7 mouse cellular contexts compared by ENCODE assay signal in the genomic region with DNA sequence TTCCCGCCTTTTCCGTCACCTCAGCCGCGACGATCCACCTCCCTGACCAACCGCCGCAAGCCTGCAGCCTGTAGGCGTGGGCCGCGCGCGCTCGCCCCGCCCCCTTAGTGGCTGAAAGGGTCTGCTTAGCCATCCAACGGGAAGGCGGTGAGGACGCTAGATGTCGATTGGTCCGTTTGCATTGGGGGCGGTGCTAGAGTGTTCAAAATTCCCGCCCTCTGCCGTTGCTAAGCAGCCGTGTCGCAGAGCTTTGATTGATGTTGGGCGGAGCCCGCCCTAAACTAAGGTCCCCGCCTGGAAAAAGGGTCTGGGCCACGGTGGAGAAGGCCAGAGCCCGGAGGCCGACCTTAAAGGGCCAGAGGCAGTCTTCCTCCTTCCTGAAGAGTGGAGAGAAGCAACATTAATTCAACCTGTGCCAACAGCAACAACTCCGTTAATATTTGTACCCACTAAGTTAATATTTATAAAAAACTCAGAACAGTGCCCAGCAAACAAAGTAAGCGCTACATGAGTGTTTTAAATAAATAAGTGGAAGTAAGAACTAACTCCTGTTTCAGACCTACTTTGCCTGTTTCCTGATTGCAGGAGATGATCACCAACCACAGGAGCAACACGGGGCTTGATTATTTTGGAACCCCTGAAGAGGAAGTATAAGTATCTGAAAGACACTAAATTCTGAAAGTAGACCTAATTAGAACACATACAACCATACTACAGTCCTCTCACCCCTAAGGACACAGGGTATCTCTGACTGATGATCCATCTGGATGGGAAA. TPM values are rescaled to one million over a fixed set of nuclear protein-coding genes. Genes with fewer than 3 reads are reported as not detected.
DNase-seq lines count a peak whose midpoint lies in the region; ATAC-seq and TF ChIP-seq lines count a peak whose summit lies in the region.

TSS of gene Msh5 (minus strand) at position 65 of the 775 bp plus-strand sequence.

- peak; percentile 98 for DNase-seq in adrenal gland, postnatal 14 days
- peak; percentile 100 for DNase-seq in embryonic facial prominence, embryonic 11.5 days (ENCODE audit: low spot score)
- DNase-seq in heart, adult 11 months: peak; percentile 100
- DNase-seq in kidney, adult 18-20 months: peak; percentile 98
- DNase-seq in spleen, adult 2 months (ENCODE audit: low read depth in 1 of 2, low spot score in 2 of 2): peak; percentile 95 to 96

- no peaks in the 10 kb centered on the region; the same call in 1 of the 2 replicates for H3K4me1 ChIP-seq in embryonic facial prominence, embryonic 11.5 days (ENCODE audit: control insufficient read depth, insufficient read depth, low read length)
- peaks cover 44% of the 10 kb centered on the region for H3K4me1 ChIP-seq in limb, embryonic 12.5 days (replicated peaks)
- H3K4me1 ChIP-seq in midbrain, embryonic 15.5 days: peaks cover 26% of the 10 kb centered on the region
- H3K4me1 ChIP-seq in spleen, adult 2 months (ENCODE audit: control insufficient read depth, insufficient read depth, insufficient read length): peaks cover 19% of the 10 kb centered on the region

- H3K4me2 ChIP-seq in embryonic facial prominence, embryonic 11.5 days (ENCODE audit: low read depth, low read length): peak within 1 kb of the TSS; percentile 87
- peak within 1 kb of the TSS; percentile 94 for H3K4me2 ChIP-seq in limb, embryonic 12.5 days
- peak within 1 kb of the TSS; percentile 95 for H3K4me2 ChIP-seq in midbrain, embryonic 15.5 days

- H3K27me3 ChIP-seq in embryonic facial prominence, embryonic 11.5 days (ENCODE audit: control insufficient read depth, insufficient read depth, low read length): no peaks in the 10 kb centered on the region
- no peaks in the 10 kb centered on the region for H3K27me3 ChIP-seq in limb, embryonic 12.5 days
- H3K27me3 ChIP-seq in midbrain, embryonic 15.5 days (replicated peaks): no peaks in the 10 kb centered on the region
- no peaks in the 10 kb centered on the region for H3K27me3 ChIP-seq in spleen, adult 2 months (ENCODE audit: control insufficient read depth, insufficient read depth, low read length)

- TF ChIP-seq CTCF in spleen, adult 2 months (IDR thresholded peaks at IDR 0.05; ENCODE audit: extremely low read depth, insufficient read depth, insufficient read length, insufficient replicate concordance): no peak

- peak; percentile 97 for ATAC-seq in embryonic facial prominence, embryonic 11.5 days (replicated peaks; ENCODE audit: insufficient number of reproducible peaks, low FRiP score, low TSS enrichment, low read depth)
- ATAC-seq in limb, embryonic 12.5 days (ENCODE audit: insufficient number of reproducible peaks, insufficient read depth, low FRiP score, low TSS enrichment, low read depth): peak; percentile 97
- ATAC-seq in midbrain, embryonic 15.5 days (replicated peaks): peak; percentile 99

- 3% methylated on average over 31 of the region's 33 CpGs for WGBS in embryonic facial prominence, embryonic 11.5 days
- WGBS in limb, embryonic 12.5 days: 3% methylated on average over 33 of the region's 33 CpGs
- 3% methylated on average over 33 of the region's 33 CpGs for WGBS in midbrain, embryonic 15.5 days
- WGBS in spleen, adult 2 months: under 1% methylated on average over 33 of the region's 33 CpGs

- H3K36me3 ChIP-seq in embryonic facial prominence, embryonic 11.5 days (replicated peaks; ENCODE audit: control insufficient read depth, insufficient read depth, low read depth, low read length): no peaks in the 10 kb centered on the region
- H3K36me3 ChIP-seq in limb, embryonic 12.5 days: no peaks in the 10 kb centered on the region
- H3K36me3 ChIP-seq in midbrain, embryonic 15.5 days (replicated peaks): no peaks in the 10 kb centered on the region
- no peaks in the 10 kb centered on the region for H3K36me3 ChIP-seq in spleen, adult 2 months (ENCODE audit: control insufficient read depth, insufficient read depth, low read length)

- no peak for TF ChIP-seq POLR2A in spleen, adult 2 months (IDR thresholded peaks at IDR 0.05; ENCODE audit: low read depth, low read length)

- no peaks in the 10 kb centered on the region for H3K9me3 ChIP-seq in embryonic facial prominence, embryonic 11.5 days (replicated peaks; ENCODE audit: control insufficient read depth, low read length)
- no peaks in the 10 kb centered on the region for H3K9me3 ChIP-seq in limb, embryonic 12.5 days
- no peaks in the 10 kb centered on the region for H3K9me3 ChIP-seq in midbrain, embryonic 15.5 days

- H3K9ac ChIP-seq in embryonic facial prominence, embryonic 11.5 days (replicated peaks; ENCODE audit: low read length): peak within 1 kb of the TSS; percentile 80
- H3K9ac ChIP-seq in limb, embryonic 12.5 days (replicated peaks): peak within 1 kb of the TSS; percentile 84
- H3K9ac ChIP-seq in midbrain, embryonic 15.5 days: peak within 1 kb of the TSS; percentile 57

- H3K27ac ChIP-seq in embryonic facial prominence, embryonic 11.5 days (replicated peaks; ENCODE audit: low read depth, low read length): peak within 1 kb of the TSS; percentile 48; the same call in 1 of the 2 replicates
- peak within 1 kb of the TSS; percentile 89 for H3K27ac ChIP-seq in limb, embryonic 12.5 days
- peak within 1 kb of the TSS; percentile 53 for H3K27ac ChIP-seq in midbrain, embryonic 15.5 days
- peak within 1 kb of the TSS; percentile 84 for H3K27ac ChIP-seq in spleen, adult 2 months (ENCODE audit: insufficient read depth, low read length)

- H3K4me3 ChIP-seq in embryonic facial prominence, embryonic 11.5 days (ENCODE audit: low read depth, low read length): peak within 1 kb of the TSS; percentile 41
- peak within 1 kb of the TSS; percentile 62 for H3K4me3 ChIP-seq in limb, embryonic 12.5 days (replicated peaks)
- peak within 1 kb of the TSS; percentile 64 for H3K4me3 ChIP-seq in midbrain, embryonic 15.5 days
- H3K4me3 ChIP-seq in spleen, adult 2 months (ENCODE audit: extremely low read depth, insufficient read depth, insufficient read length): peak within 1 kb of the TSS; percentile 65

RNA-seq across cellular contexts. Expression of gene Msh5, which starts in this region (rescaled TPM):
- total RNA-seq in adrenal gland, postnatal 14 days (2021): 1.8 and 3.6 TPM in 2 replicates
- polyA plus RNA-seq in embryonic facial prominence, embryonic 11.5 days (2014; fragmentation: Nextera tagmentation; extraction: Ambion mirVana): 3.0 and 3.2 TPM in 2 replicates
- 2.9 and 3.4 TPM in 2 replicates for polyA plus RNA-seq in limb, embryonic 12.5 days (2016; fragmentation: Nextera tagmentation; extraction: Ambion mirVana)
- 1.6 and 3.3 TPM in 2 replicates for polyA plus RNA-seq in midbrain, embryonic 15.5 days (2015; fragmentation: Nextera tagmentation; extraction: Ambion mirVana)
- polyA plus RNA-seq in spleen, adult 2 months (2012; rRNA removed): 8.6 and 9.5 TPM in 2 replicates

Comparison
In these comparisons a context has a peak if more than half of its experiments do, and no peak if none do; other contexts are left out.
1. Peak in every context shown above with its lines: DNase-seq, ATAC-seq, H3K4me3 ChIP-seq and H3K27ac ChIP-seq.